Mouse (Mus musculus) heart, postnatal 0 days (tissue): ENCODE results near the gene Ints5. TPM values are rescaled to one million over a fixed set of nuclear protein-coding genes. Genes with fewer than 3 reads are reported as not detected.
A peak's percentile ranks its signal among the peaks of the same experiment; 100 is the strongest.

ENCODE experiments used
- ATAC-seq: fragments of 200-750 bp; cut with Nextera tagmentation; 2 replicates; pipeline ENCODE4 v1.8.0; 2017; ENCODE audit warnings: low read depth, moderate number of reproducible peaks, moderate library complexity; ENCODE audit not compliant: insufficient read depth
- DNase-seq: peaks from one replicate; pipeline ENCODE4 v3.0.0-alpha.2; 2016; ENCODE audit warnings: low spot score
- H3K27ac ChIP-seq: fragments of 300-500 bp; sonication (generic); 2 replicates; pipeline ENCODE4 v1.5.1; 2014; ENCODE audit warnings: low read depth, mild to moderate bottlenecking
- H3K27me3 ChIP-seq: fragments of 300-500 bp; sonication (generic); 2 replicates; pipeline ENCODE4 v1.6.1; 2014; ENCODE audit warnings: low read length, mixed read lengths; ENCODE audit not compliant: control insufficient read depth, insufficient read depth
- H3K36me3 ChIP-seq: fragments of 300-500 bp; sonication (generic); replicated peaks from 2 replicates; pipeline ENCODE4 v1.6.1; 2014; ENCODE audit warnings: low read length, mixed read lengths; ENCODE audit not compliant: control insufficient read depth, insufficient read depth
- H3K4me1 ChIP-seq: fragments of 300-500 bp; sonication (generic); 2 replicates; pipeline ENCODE4 v1.6.1; 2014; ENCODE audit warnings: antibody characterized with exemption; ENCODE audit not compliant: control insufficient read depth, insufficient read depth
- H3K4me2 ChIP-seq: fragments of 300-500 bp; sonication (generic); 2 replicates; pipeline ENCODE4 v1.6.1; 2014; ENCODE audit warnings: low read depth, mild to moderate bottlenecking, low read length, moderate library complexity
- H3K4me3 ChIP-seq: fragments of 300-500 bp; sonication (generic); 2 replicates; pipeline ENCODE4 v1.5.1; 2014; ENCODE audit warnings: low read depth, low read length
- H3K9ac ChIP-seq: fragments of 300-500 bp; sonication (generic); replicated peaks from 2 replicates; pipeline ENCODE4 v1.6.1; 2014; ENCODE audit warnings: low read depth, low read length, mixed read lengths
- H3K9me3 ChIP-seq: fragments of 300-500 bp; sonication (generic); replicated peaks from 2 replicates; pipeline ENCODE4 v1.6.1; 2016; ENCODE audit warnings: low read length; ENCODE audit not compliant: control insufficient read depth
- CTCF ChIP-seq: IDR thresholded peaks from 2 replicates; pipeline ENCODE4 v1.5.1; 2016; ENCODE audit warnings: antibody characterized with exemption, control low read depth, low read depth
- EP300 ChIP-seq: IDR thresholded peaks from 2 replicates; pipeline ENCODE4 v1.6.1; 2016; ENCODE audit warnings: antibody characterized with exemption, low read depth
- WGBS: fragments of 180-500 bp; shearing (Covaris S2); extraction: QIAGEN DNeasy Blood & Tissue Kit; methylation state at CpG from one replicate; pipeline ENCODE4 v1.1.7; 2014; 5-methylcytosine and 5-hydroxymethylcytosine counted together
- polyA plus RNA-seq: library from polyadenylated mRNA; unstranded; fragments of >200 nt; fragmentation: Nextera tagmentation; extraction: Ambion mirVana; gene quantifications from 2 replicates; pipeline ENCODE4 v1.2.1, GENCODE M21; 2015
- total RNA-seq: library from RNA; depleted of rRNA; stranded (reverse); fragments of >200 nt; gene quantifications from 2 replicates; pipeline ENCODE4 v1.2.3, GENCODE M21; 2014; ENCODE audit warnings: low replicate concordance

Ints5 gene
- total and polyA plus RNA-seq, 2 experiments from 2014 or later: 14.2 to 25.6 TPM

- H3K27ac ChIP-seq: no peak overlapping the region
- H3K27me3 ChIP-seq: no peaks in the 10 kb centered on the region
- 32% methylated on average over 3 of the region's 3 CpGs for WGBS
- H3K9me3 ChIP-seq: no peaks in the 10 kb centered on the region
- TF ChIP-seq CTCF: no peak
- TF ChIP-seq EP300: no peak
- ATAC-seq (no peak), DNase-seq (no peak)
- peaks cover 31% of the 10 kb centered on the region for H3K36me3 ChIP-seq
- peak overlapping the region; percentile 89 for H3K4me3 ChIP-seq
- peak overlapping the region; percentile 93 for H3K9ac ChIP-seq
- H3K4me2 ChIP-seq: peak overlapping the region; percentile 82
- peaks cover 16% of the 10 kb centered on the region for H3K4me1 ChIP-seq
Measured at GRCm38 (mm10) chr19:8899079-8899478, 6.3 kb downstream of the Ints5 start.

- 91% methylated on average over 5 of the region's 5 CpGs for WGBS
- peaks cover 62% of the 10 kb centered on the region for H3K36me3 ChIP-seq
- DNase-seq (no peak), ATAC-seq (no peak)
- peaks cover 11% of the 10 kb centered on the region for H3K4me1 ChIP-seq
- H3K4me2 ChIP-seq: no peak overlapping the region
- H3K27me3 ChIP-seq: no peaks in the 10 kb centered on the region
- H3K9ac ChIP-seq: no peak overlapping the region
- TF ChIP-seq CTCF (no peak), EP300 (no peak)
- H3K9me3 ChIP-seq: no peaks in the 10 kb centered on the region
- H3K27ac ChIP-seq: no peak overlapping the region
- no peak overlapping the region for H3K4me3 ChIP-seq
Measured at GRCm38 (mm10) chr19:8903412-8903811, 10.6 kb downstream of the Ints5 start.

DNA sequence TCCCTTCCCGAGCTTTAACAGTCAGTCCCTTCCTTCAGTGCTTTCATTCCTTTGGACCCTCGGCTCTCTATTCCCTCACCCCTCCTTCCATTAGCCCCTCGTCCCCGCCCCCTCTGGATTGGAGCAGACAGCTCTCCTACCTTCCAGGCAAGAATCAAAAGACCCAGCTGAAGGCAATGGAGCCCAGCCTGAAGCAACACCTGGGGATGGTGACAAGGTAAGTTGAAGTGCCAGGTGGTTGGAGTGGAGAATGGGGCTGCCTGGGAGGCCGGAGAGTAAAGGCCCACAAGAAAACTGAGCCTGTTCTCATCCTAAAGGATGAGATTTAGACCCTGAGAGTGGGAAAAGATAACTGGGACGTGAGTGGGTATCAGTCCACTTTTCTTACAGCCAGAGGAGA, 15.7 kb downstream of the Ints5 start:
- ATAC-seq: no peak
- Histone ChIP-seq H3K36me3 (peaks cover 98% of the 10 kb centered on the region), H3K4me3 (no peak overlapping the region), H3K4me1 (no peaks in the 10 kb centered on the region), H3K27ac (no peak overlapping the region), H3K9me3 (no peaks in the 10 kb centered on the region), H3K4me2 (no peak overlapping the region), H3K27me3 (no peaks in the 10 kb centered on the region), H3K9ac (no peak overlapping the region)
- 92% methylated on average over 6 of the region's 6 CpGs for WGBS
- TF ChIP-seq CTCF (no peak), EP300 (no peak)
- DNase-seq: no peak

DNA sequence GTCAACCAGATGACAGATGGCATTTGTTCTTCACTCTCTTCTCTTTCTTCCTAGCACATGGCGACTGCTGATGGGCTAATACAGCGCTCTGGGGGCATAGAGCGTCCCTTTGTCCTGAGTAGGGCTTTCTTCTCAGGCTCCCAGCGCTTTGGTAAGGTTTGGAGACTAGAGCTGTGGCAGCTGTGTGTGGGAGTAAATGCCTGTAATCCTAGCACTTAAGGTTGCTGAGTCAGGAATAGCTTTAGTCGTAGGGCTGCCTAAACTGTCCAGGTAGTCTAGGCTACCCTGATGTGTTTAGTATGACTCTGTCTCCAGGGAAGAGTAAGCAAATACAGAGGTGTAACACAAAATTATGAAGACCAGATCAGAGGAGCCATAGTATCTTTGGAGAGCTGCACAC, 19.0 kb downstream of the Ints5 start:
- Histone ChIP-seq H3K4me3 (no peak overlapping the region), H3K27ac (no peak overlapping the region), H3K9me3 (no peaks in the 10 kb centered on the region), H3K36me3 (peaks cover 100% of the 10 kb centered on the region), H3K4me2 (no peak overlapping the region), H3K9ac (no peak overlapping the region), H3K27me3 (no peaks in the 10 kb centered on the region), H3K4me1 (no peaks in the 10 kb centered on the region)
- DNase-seq (no peak), ATAC-seq (no peak)
- 89% methylated on average over 5 of the region's 5 CpGs for WGBS
- no peak for TF ChIP-seq CTCF
- no peak for TF ChIP-seq EP300

DNA sequence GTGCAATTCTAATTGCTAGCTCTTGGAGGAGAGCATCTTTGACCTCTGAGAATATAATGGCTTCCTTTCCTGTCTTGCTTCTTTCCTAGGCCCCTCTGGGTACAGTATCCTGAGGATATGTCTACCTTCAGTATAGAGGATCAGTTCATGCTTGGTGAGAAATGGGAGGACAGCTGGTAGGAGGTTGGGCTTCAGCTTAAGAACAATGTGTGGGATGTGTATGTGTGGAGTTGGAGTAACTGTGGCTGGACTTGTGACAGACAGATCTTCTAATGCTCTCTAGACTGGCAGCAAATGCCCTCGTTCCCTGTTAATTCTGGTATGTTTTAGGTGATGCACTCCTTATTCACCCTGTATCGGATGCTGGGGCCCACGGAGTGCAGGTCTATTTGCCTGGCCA, 21.4 kb downstream of the Ints5 start:
- no peak for TF ChIP-seq CTCF
- TF ChIP-seq EP300: no peak
- WGBS: 90% methylated on average over 3 of the region's 3 CpGs
- Histone ChIP-seq H3K36me3 (peaks cover 79% of the 10 kb centered on the region), H3K9me3 (no peaks in the 10 kb centered on the region), H3K27ac (no peak overlapping the region), H3K4me2 (no peak overlapping the region), H3K27me3 (no peaks in the 10 kb centered on the region), H3K4me3 (no peak overlapping the region), H3K9ac (no peak overlapping the region), H3K4me1 (no peaks in the 10 kb centered on the region)
- ATAC-seq (no peak), DNase-seq (no peak)

- Histone ChIP-seq H3K9me3 (no peaks in the 10 kb centered on the region), H3K4me3 (no peak overlapping the region), H3K4me2 (no peak overlapping the region), H3K9ac (no peak overlapping the region), H3K4me1 (peaks cover 15% of the 10 kb centered on the region), H3K36me3 (peaks cover 42% of the 10 kb centered on the region), H3K27me3 (no peaks in the 10 kb centered on the region), H3K27ac (no peak overlapping the region)
- WGBS: 89% methylated on average over 3 of the region's 3 CpGs
- ATAC-seq (no peak), DNase-seq (no peak)
- TF ChIP-seq EP300 (no peak), CTCF (no peak)
Measured at GRCm38 (mm10) chr19:8919000-8919399, 26.2 kb downstream of the Ints5 start.
